Mouse (Mus musculus) lung, postnatal 4 days (tissue): ENCODE results near the gene Pmf1.

ENCODE experiments used
- DNase-seq, 2 experiments: peaks; one replicate each; pipeline ENCODE4 v3.0.0; 2021

Gene Pmf1

DNA sequence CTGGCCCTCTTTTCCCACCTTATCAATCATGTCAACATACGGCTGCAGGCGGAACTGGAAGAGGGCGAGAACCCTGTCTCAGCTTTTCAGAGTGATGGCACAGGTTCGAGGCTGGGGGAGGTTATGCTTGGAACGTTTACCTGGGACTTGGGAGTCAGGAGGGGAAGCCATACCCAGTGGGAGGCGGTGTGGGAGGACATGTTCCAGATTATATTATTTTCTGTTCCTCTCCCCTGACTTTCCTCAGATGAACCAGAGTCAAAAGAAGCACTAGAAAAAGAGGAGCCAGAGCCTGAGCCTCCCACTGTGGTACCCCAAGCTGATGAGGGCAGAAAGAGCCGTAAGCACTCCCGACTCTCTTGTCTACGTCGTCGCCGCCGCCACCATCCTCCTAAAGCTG is 59.4 kb downstream of the Pmf1 start:
- no peak for DNase-seq
